ENCODE assay signal across 22 mouse cellular contexts in the genomic region with DNA sequence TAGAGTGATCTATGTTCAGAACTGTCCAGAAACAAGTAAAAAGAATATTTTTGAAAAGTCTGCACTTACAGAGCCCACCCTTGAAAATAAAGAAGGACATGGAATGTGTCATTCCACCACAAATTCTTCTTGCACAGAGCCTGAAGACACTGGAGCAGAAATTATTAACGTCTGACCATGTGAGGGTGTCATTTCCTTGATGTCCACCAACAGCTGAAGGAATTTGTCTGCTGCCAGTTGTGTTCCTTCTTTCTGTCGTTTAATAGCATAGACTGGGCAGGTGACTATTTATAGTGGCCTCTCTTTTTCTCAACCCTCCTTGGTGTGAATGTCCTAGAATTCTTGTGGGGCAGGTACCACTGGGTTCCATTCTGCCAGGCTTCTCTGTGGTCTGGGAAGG. TPM values are rescaled to one million over a fixed set of nuclear protein-coding genes. Genes with fewer than 3 reads are reported as not detected.
DNase-seq lines count a peak whose midpoint lies in the region; ATAC-seq and TF ChIP-seq lines count a peak whose summit lies in the region.
"Had no signal": no experiment of that assay in that cellular context is flagged by ENCODE, and none has a peak within 500 bp of the region (broad histone marks: within the 10 kb centered on the region; RNA-seq: fewer than 3 reads in every experiment).

No protein-coding gene starts in this region.

- no peaks in the 10 kb centered on the region for H3K79me3 ChIP-seq in C2C12 (ENCODE audit: low read depth)

- H3K4me2 ChIP-seq in limb, embryonic 14.5 days (replicated peaks; ENCODE audit: low read depth, low read length, severe bottlenecking) = no peak overlapping the region
- H3K4me2 ChIP-seq: heart, embryonic 13.5 days; hindbrain, embryonic 13.5 days had no signal

- H3ac ChIP-seq in C2C12 (ENCODE audit: control insufficient read depth, insufficient read length, low read depth) = no peak overlapping the region

- WGBS in limb, embryonic 14.5 days = 67% methylated on average over 2 of the region's 2 CpGs
- 90% methylated on average over 2 of the region's 2 CpGs for WGBS in limb, embryonic 10.5 days
- 68% methylated on average over 2 of the region's 2 CpGs for WGBS in olfactory bulb, adult 2 months
- 39% methylated on average over 2 of the region's 2 CpGs for WGBS in kidney, adult 2 months

- H3K36me3 ChIP-seq in limb, embryonic 14.5 days (ENCODE audit: control insufficient read depth, insufficient read depth, low read length) = peaks cover 26% of the 10 kb centered on the region
- peaks cover 41% of the 10 kb centered on the region for H3K36me3 ChIP-seq in limb, embryonic 10.5 days
- peaks cover 12% of the 10 kb centered on the region for H3K36me3 ChIP-seq in C2C12 (ENCODE audit: control insufficient read depth, insufficient read depth)
- H3K36me3 ChIP-seq in kidney, adult 2 months (ENCODE audit: control insufficient read depth, insufficient read depth, low read length) = peaks cover 3% of the 10 kb centered on the region; the same call in 1 of the 2 replicates

- TF ChIP-seq POLR2A in limb, embryonic 14.5 days (IDR thresholded peaks at IDR 0.05; ENCODE audit: borderline replicate concordance, extremely low read depth, insufficient read depth, insufficient read length) = no peak
- no peak for TF ChIP-seq POLR2A in bone marrow macrophage, adult 2 months (IDR thresholded peaks at IDR 0.05; ENCODE audit: borderline replicate concordance, low read depth, low read length)
- no peak for TF ChIP-seq POLR2A in olfactory bulb, adult 2 months (IDR thresholded peaks at IDR 0.05; ENCODE audit: insufficient read depth, low read depth, low read length)
- no peak for TF ChIP-seq POLR2A in kidney, adult 2 months (IDR thresholded peaks at IDR 0.05; ENCODE audit: low read depth, low read length)

- no peaks in the 10 kb centered on the region for H3K9me3 ChIP-seq in limb, embryonic 14.5 days (ENCODE audit: control insufficient read depth, low read length)
- H3K9me3 ChIP-seq in limb, embryonic 10.5 days (replicated peaks) = no peaks in the 10 kb centered on the region
- H3K9me3 ChIP-seq: G1E; heart, embryonic 10.5 days; heart, embryonic 13.5 days; hindbrain, embryonic 13.5 days had no signal

- DNase-seq in limb, embryonic 14.5 days (ENCODE audit: low spot score) = no peak
- no peak for DNase-seq in limb, embryonic 10.5 days (ENCODE audit: low spot score)
- DNase-seq in kidney, adult 2 months = no peak
- DNase-seq in frontal cortex, postnatal 14 days (ENCODE audit: low spot score in 2 of 2) = no peak
- DNase-seq: cerebellum, adult 11-12 months; cerebellum, adult 8-10 months; cerebellum, postnatal 14 days; forebrain, postnatal 0 days; gastrocnemius, postnatal 25 days; heart, adult 2 months; heart, postnatal 14 days; heart, postnatal 4 days had no signal

- no peak overlapping the region for H3K9ac ChIP-seq in limb, embryonic 14.5 days (ENCODE audit: low read depth, low read length, severe bottlenecking)
- H3K9ac ChIP-seq: forebrain, postnatal 0 days; heart, embryonic 13.5 days; hindbrain, embryonic 13.5 days had no signal

- ATAC-seq in limb, embryonic 14.5 days (ENCODE audit: low FRiP score, low read depth) = 0 out of 2 replicates have a peak, but pooled peaks have one; percentile 50
- ATAC-seq: forebrain, embryonic 14.5 days; intestine, postnatal 0 days had no signal

- H3K27ac ChIP-seq in limb, embryonic 14.5 days (replicated peaks; ENCODE audit: low read depth, low read length) = no peak overlapping the region
- no peak overlapping the region for H3K27ac ChIP-seq in limb, embryonic 10.5 days
- peak overlapping the region; percentile 45 for H3K27ac ChIP-seq in bone marrow macrophage, adult 2 months (ENCODE audit: insufficient read depth, low read depth, low read length)
- peak overlapping the region; percentile 38; the same call in 1 of the 2 replicates for H3K27ac ChIP-seq in olfactory bulb, adult 2 months (ENCODE audit: insufficient read depth, low read depth, low read length)
- H3K27ac ChIP-seq in kidney, adult 2 months (ENCODE audit: insufficient read depth, low read depth, low read length) = no peak overlapping the region
- H3K27ac ChIP-seq: heart, adult 2 months; heart, embryonic 10.5 days; heart, embryonic 13.5 days had no signal

- no peaks in the 10 kb centered on the region for H3K27me3 ChIP-seq in limb, embryonic 14.5 days (ENCODE audit: control insufficient read depth, insufficient read depth, low read length)
- H3K27me3 ChIP-seq in limb, embryonic 10.5 days (ENCODE audit: low read depth, poor library complexity, severe bottlenecking) = no peaks in the 10 kb centered on the region
- H3K27me3 ChIP-seq in C2C12 (ENCODE audit: control insufficient read depth, insufficient read depth, insufficient read length) = no peaks in the 10 kb centered on the region
- H3K27me3 ChIP-seq in kidney, adult 2 months (replicated peaks; ENCODE audit: control insufficient read depth, insufficient read depth, low read length) = no peaks in the 10 kb centered on the region
- H3K27me3 ChIP-seq: CH12.LX; heart, embryonic 13.5 days; hindbrain, embryonic 13.5 days had no signal

- H3K4me3 ChIP-seq in limb, embryonic 14.5 days (replicated peaks; ENCODE audit: low read length) = no peak overlapping the region
- no peak overlapping the region for H3K4me3 ChIP-seq in limb, embryonic 10.5 days
- H3K4me3 ChIP-seq in C2C12 (ENCODE audit: insufficient read depth, poor library complexity, severe bottlenecking) = no peak overlapping the region
- no peak overlapping the region for H3K4me3 ChIP-seq in bone marrow macrophage, adult 2 months (ENCODE audit: insufficient read depth, low read length)
- no peak overlapping the region for H3K4me3 ChIP-seq in olfactory bulb, adult 2 months (ENCODE audit: insufficient read depth, low read depth, low read length)
- H3K4me3 ChIP-seq in kidney, adult 2 months (ENCODE audit: insufficient read depth, low read depth, low read length) = no peak overlapping the region
- H3K4me3 ChIP-seq: heart, adult 2 months; heart, embryonic 10.5 days; heart, embryonic 13.5 days; hindbrain, embryonic 13.5 days had no signal

- H3K4me1 ChIP-seq in limb, embryonic 14.5 days (ENCODE audit: control insufficient read depth, insufficient read depth, low read length) = no peaks in the 10 kb centered on the region
- H3K4me1 ChIP-seq in limb, embryonic 10.5 days = no peaks in the 10 kb centered on the region
- H3K4me1 ChIP-seq in bone marrow macrophage, adult 2 months (ENCODE audit: control insufficient read depth, insufficient read depth, low read length) = peaks cover 48% of the 10 kb centered on the region
- peaks cover 27% of the 10 kb centered on the region for H3K4me1 ChIP-seq in olfactory bulb, adult 2 months (ENCODE audit: control insufficient read depth, insufficient read depth, low read length)
- H3K4me1 ChIP-seq in kidney, adult 2 months (ENCODE audit: control insufficient read depth, insufficient read depth, low read length) = no peaks in the 10 kb centered on the region
- H3K4me1 ChIP-seq: heart, embryonic 13.5 days had no signal

- no peak for TF ChIP-seq CTCF in C2C12 (IDR thresholded peaks at IDR 0.05; ENCODE audit: control insufficient read depth, insufficient read depth, insufficient read length)
- no peak for TF ChIP-seq CTCF in bone marrow macrophage, adult 2 months (IDR thresholded peaks at IDR 0.05; ENCODE audit: low read depth, low read length)
- no peak for TF ChIP-seq CTCF in olfactory bulb, adult 2 months (IDR thresholded peaks at IDR 0.05; ENCODE audit: insufficient read depth, low read depth, low read length)
- TF ChIP-seq CTCF in kidney, adult 2 months (conservative IDR thresholded peaks at IDR 0.05; ENCODE audit: insufficient read depth, insufficient read length, low read depth, low read length) = no peak

- H3K79me2 ChIP-seq in C2C12 (ENCODE audit: control insufficient read depth, insufficient read depth) = no peaks in the 10 kb centered on the region

TF ChIP-seq in C2C12, 6 proteins besides CTCF, POLR2A, EP300 and RAD21:
- TF ChIP-seq MAX (IDR thresholded peaks at IDR 0.05) (no peak), MYOG (IDR thresholded peaks at IDR 0.05; ENCODE audit: control insufficient read depth, extremely low read depth, insufficient read length) (no peak), USF1 (IDR thresholded peaks at IDR 0.05; ENCODE audit: low read depth) (peak; percentile 55), MYOD1 (IDR thresholded peaks at IDR 0.05; ENCODE audit: control insufficient read depth, insufficient read length, low read depth) (peak; percentile 91)

RNA-seq across cellular contexts. Expression of a gene that starts 54.8 kb away (rescaled TPM):
- 1.6 and 2.0 TPM in 2 replicates for polyA plus RNA-seq in limb, embryonic 14.5 days (2012; rRNA removed)
- polyA plus RNA-seq in limb, embryonic 14.5 days (2014; fragmentation: Nextera tagmentation; extraction: Ambion mirVana) = 3.9 and 4.1 TPM in 2 replicates
- 0.84 and 0.86 TPM in 2 replicates for polyA plus RNA-seq in limb, embryonic 10.5 days (2016; fragmentation: Nextera tagmentation; extraction: Ambion mirVana)
- polyA plus RNA-seq in C2C12 (2012; fragmentation: generic; extraction: Trizol) = 7.1 TPM
- 43.6 and 46.3 TPM in 2 replicates for polyA plus RNA-seq in bone marrow macrophage, adult 2 months (2012; ENCODE audit: insufficient read depth, insufficient read length, missing spikeins)
- not detected in 2 replicates for polyA plus RNA-seq in olfactory bulb, adult 2 months (2012; ENCODE audit: insufficient read depth, insufficient read length, low replicate concordance, missing spikeins)
- polyA plus RNA-seq in kidney, adult 2 months (2012; rRNA removed) = 0.45 and 1.2 TPM in 2 replicates

Comparison
In these comparisons a context has a peak if more than half of its experiments do, and no peak if none do; other contexts are left out.
1. H3K27ac ChIP-seq: peak in bone marrow macrophage, adult 2 months (single experiment) and olfactory bulb, adult 2 months (single experiment); none in limb, embryonic 14.5 days (single experiment), limb, embryonic 10.5 days (single experiment) and kidney, adult 2 months (single experiment).